Mouse (Mus musculus) embryonic facial prominence, embryonic 15.5 days (tissue): Measurements from ENCODE around the gene Smoc2. TPM values are rescaled to one million over a fixed set of nuclear protein-coding genes. Genes with fewer than 3 reads are reported as not detected.
A peak's percentile ranks its signal among the peaks of the same experiment; 100 is the strongest.

Experiments
- ATAC-seq: fragments of 200-750 bp; cut with Nextera tagmentation; 2 replicates; pipeline ENCODE4 v1.8.0; 2017; ENCODE audit warnings: low read depth, moderate TSS enrichment; ENCODE audit not compliant: insufficient number of reproducible peaks, low FRiP score, low TSS enrichment
- H3K27ac ChIP-seq: fragments of 300-500 bp; sonication (generic); replicated peaks from 2 replicates; pipeline ENCODE4 v1.5.1; 2015; ENCODE audit warnings: mild to moderate bottlenecking, inconsistent platforms
- H3K27me3 ChIP-seq: fragments of 300-500 bp; sonication (generic); 2 replicates; pipeline ENCODE4 v1.6.1; 2015; ENCODE audit warnings: inconsistent platforms
- H3K36me3 ChIP-seq: fragments of 300-500 bp; sonication (generic); 2 replicates; pipeline ENCODE4 v1.6.1; 2015; ENCODE audit warnings: mild to moderate bottlenecking, inconsistent platforms
- H3K4me1 ChIP-seq: fragments of 300-500 bp; sonication (generic); 2 replicates; pipeline ENCODE4 v1.6.1; 2015; ENCODE audit warnings: inconsistent platforms
- H3K4me2 ChIP-seq: fragments of 300-500 bp; sonication (generic); replicated peaks from 2 replicates; pipeline ENCODE4 v1.6.1; 2015; ENCODE audit warnings: mild to moderate bottlenecking, inconsistent platforms
- H3K4me3 ChIP-seq: fragments of 300-500 bp; sonication (generic); replicated peaks from 2 replicates; pipeline ENCODE4 v1.5.1; 2015; ENCODE audit warnings: mild to moderate bottlenecking, inconsistent platforms
- H3K9ac ChIP-seq: fragments of 300-500 bp; sonication (generic); 2 replicates; pipeline ENCODE4 v1.6.1; 2015; ENCODE audit warnings: inconsistent platforms
- H3K9me3 ChIP-seq: fragments of 300-500 bp; sonication (generic); replicated peaks from 2 replicates; pipeline ENCODE4 v1.6.1; 2016; ENCODE audit warnings: inconsistent platforms
- WGBS: fragments of 180-500 bp; shearing (Covaris S2); methylation state at CpG from one replicate; pipeline ENCODE4 v1.1.7; 2015; 5-methylcytosine and 5-hydroxymethylcytosine counted together
- polyA plus RNA-seq: library from polyadenylated mRNA; unstranded; fragments of >200 nt; fragmentation: Nextera tagmentation; extraction: Ambion mirVana; gene quantifications from 2 replicates; pipeline ENCODE4 v1.2.1, GENCODE M21; 2015

The Smoc2 gene
- polyA plus RNA-seq, 1 experiment from 2014 or later = 177 TPM

- no peak overlapping the region for H3K4me2 ChIP-seq
- no peaks in the 10 kb centered on the region for H3K27me3 ChIP-seq
- H3K4me1 ChIP-seq = peaks cover 20% of the 10 kb centered on the region
- no peaks in the 10 kb centered on the region for H3K36me3 ChIP-seq
- H3K27ac ChIP-seq = no peak overlapping the region
- ATAC-seq = no peak
- WGBS = 82% methylated on average over 8 of the region's 8 CpGs
- no peak overlapping the region for H3K4me3 ChIP-seq
- H3K9me3 ChIP-seq = no peaks in the 10 kb centered on the region
- H3K9ac ChIP-seq = no peak overlapping the region
Observed at GRCm38 (mm10) chr17:14247931-14248330, 31.4 kb upstream of the Smoc2 start.

- ATAC-seq = no peak
Observed at GRCm38 (mm10) chr17:14249595-14249994, 29.7 kb upstream of the Smoc2 start.

GRCm38 (mm10) chr17:14250401-14250800 lies 28.9 kb upstream of the Smoc2 start:
- Histone ChIP-seq H3K36me3 (no peaks in the 10 kb centered on the region), H3K4me2 (no peak overlapping the region), H3K4me1 (peaks cover 14% of the 10 kb centered on the region; the same call in 1 of the 2 replicates), H3K4me3 (no peak overlapping the region), H3K27me3 (0 out of 2 replicates have a peak, but pooled peaks cover 3% of the 10 kb centered on the region), H3K9me3 (no peaks in the 10 kb centered on the region), H3K9ac (no peak overlapping the region), H3K27ac (no peak overlapping the region)
- 47% methylated on average over 8 of the region's 8 CpGs for WGBS
- ATAC-seq = no peak

More at GRCm38 (mm10) chr17:14249595-14249994, 29.7 kb upstream of the Smoc2 start:
- H3K4me1 ChIP-seq = peaks cover 17% of the 10 kb centered on the region
- no peak overlapping the region for H3K27ac ChIP-seq
- H3K4me2 ChIP-seq = no peak overlapping the region
- H3K36me3 ChIP-seq = no peaks in the 10 kb centered on the region
- no peak overlapping the region for H3K9ac ChIP-seq
- H3K9me3 ChIP-seq = no peaks in the 10 kb centered on the region
- H3K4me3 ChIP-seq = no peak overlapping the region
- WGBS = 65% methylated on average over 4 of the region's 4 CpGs
- H3K27me3 ChIP-seq = 0 out of 2 replicates have a peak, but pooled peaks cover 3% of the 10 kb centered on the region

DNA sequence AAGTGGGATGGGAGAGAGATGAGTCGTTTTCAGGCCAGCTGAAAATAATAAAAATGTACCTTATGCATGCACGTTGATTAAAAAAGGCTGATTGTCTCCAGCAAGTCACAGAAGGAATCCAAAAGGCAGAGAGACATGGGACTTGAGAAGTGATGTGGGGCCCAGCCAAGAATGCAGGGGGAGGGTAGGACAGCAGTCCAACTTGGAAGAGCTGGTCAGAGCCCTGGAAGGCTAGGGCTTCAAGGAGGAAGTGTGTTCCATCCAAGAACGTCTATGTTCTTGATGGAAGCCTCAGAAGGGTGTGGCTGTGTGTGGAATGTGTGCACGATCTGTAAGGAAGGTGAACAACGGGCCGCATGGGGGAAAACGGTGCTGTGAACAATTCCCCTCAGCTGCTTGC lies 26.9 kb upstream of the Smoc2 start:
- Histone ChIP-seq H3K36me3 (no peaks in the 10 kb centered on the region), H3K4me1 (peaks cover 14% of the 10 kb centered on the region; the same call in 1 of the 2 replicates), H3K9ac (no peak overlapping the region), H3K27me3 (0 out of 2 replicates have a peak, but pooled peaks cover 3% of the 10 kb centered on the region), H3K9me3 (no peaks in the 10 kb centered on the region), H3K4me3 (no peak overlapping the region), H3K4me2 (no peak overlapping the region), H3K27ac (no peak overlapping the region)
- whole genome bisulfite sequencing = 32% methylated on average over 7 of the region's 7 CpGs
- ATAC-seq = no peak

DNA sequence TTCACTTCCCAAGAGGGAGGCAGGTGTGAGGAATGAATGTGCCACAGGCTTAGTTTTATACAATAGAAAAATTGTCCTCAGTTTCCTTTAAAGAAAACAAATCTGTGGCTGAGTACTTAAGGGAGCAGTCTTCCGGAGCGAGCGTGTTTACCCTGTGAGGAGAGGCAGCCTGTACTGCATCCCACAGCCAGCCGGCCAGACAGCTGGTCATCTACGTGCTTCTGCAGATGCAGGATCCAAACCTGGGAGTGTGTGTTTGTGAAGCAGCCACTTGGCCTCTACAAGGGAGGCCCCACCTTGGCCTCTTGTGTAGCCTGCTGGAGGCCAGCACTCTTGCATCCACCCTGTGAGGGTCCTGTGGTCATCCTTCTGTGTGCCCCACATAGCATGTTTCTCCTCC lies 24.7 kb upstream of the Smoc2 start:
- H3K9me3 ChIP-seq = no peaks in the 10 kb centered on the region
- no peak for ATAC-seq
- 66% methylated on average over 5 of the region's 5 CpGs for WGBS
- H3K27ac ChIP-seq = no peak overlapping the region
- 0 out of 2 replicates have a peak, but pooled peaks cover 3% of the 10 kb centered on the region for H3K27me3 ChIP-seq
- H3K4me1 ChIP-seq = peaks cover 11% of the 10 kb centered on the region; the same call in 1 of the 2 replicates
- H3K4me2 ChIP-seq = no peak overlapping the region
- H3K36me3 ChIP-seq = no peaks in the 10 kb centered on the region
- H3K4me3 ChIP-seq = no peak overlapping the region
- no peak overlapping the region for H3K9ac ChIP-seq

DNA sequence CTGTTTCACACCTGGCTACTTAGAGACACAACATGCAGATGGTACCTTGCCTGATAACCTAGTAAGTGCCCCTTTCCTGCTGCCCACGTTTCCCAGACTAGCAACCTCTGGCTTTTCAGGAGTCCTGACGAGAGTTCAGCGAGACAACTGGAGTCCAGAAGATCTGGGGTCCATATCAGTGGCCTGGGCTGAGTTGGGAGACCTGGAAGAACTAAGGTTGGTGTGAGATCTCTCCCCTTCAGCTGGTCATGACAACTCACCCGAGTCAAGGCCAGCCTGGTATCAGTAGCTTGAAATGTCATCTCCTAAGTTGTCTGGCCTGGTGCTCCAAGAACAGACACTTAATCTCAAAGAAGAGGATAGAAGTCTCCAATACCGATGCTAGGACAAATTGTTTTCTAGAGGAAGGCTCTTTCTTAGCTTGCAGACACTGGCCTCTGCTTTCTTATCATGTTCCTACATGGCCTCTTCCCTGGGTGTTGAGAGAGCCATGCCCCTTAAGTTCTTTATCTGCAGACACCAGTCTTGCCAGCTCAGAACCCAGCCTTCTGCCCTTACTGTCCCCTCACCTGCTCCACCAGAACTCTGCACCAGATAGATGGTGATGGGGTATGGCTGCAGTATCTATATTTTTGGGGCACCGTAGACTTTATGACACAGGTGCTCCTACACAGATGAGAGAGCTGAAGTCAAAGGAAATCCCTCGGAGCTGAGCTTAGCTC lies 21.3 kb upstream of the Smoc2 start:
- Histone ChIP-seq H3K36me3 (no peaks in the 10 kb centered on the region), H3K4me2 (no peak overlapping the region), H3K9ac (no peak overlapping the region), H3K27ac (no peak overlapping the region), H3K4me1 (peaks cover 6% of the 10 kb centered on the region; the same call in 1 of the 2 replicates), H3K27me3 (0 out of 2 replicates have a peak, but pooled peaks cover 3% of the 10 kb centered on the region), H3K4me3 (no peak overlapping the region), H3K9me3 (no peaks in the 10 kb centered on the region)
- 83% methylated on average over 7 of the region's 7 CpGs for WGBS
- no peak for ATAC-seq

GRCm38 (mm10) chr17:14258906-14259305 lies 20.4 kb upstream of the Smoc2 start:
- Histone ChIP-seq H3K9me3 (no peaks in the 10 kb centered on the region), H3K27ac (no peak overlapping the region), H3K9ac (no peak overlapping the region), H3K4me3 (no peak overlapping the region), H3K4me2 (no peak overlapping the region), H3K36me3 (no peaks in the 10 kb centered on the region), H3K27me3 (no peaks in the 10 kb centered on the region), H3K4me1 (peaks cover 8% of the 10 kb centered on the region; the same call in 1 of the 2 replicates)
- no peak for ATAC-seq
- WGBS = 50% methylated on average over 6 of the region's 6 CpGs

DNA sequence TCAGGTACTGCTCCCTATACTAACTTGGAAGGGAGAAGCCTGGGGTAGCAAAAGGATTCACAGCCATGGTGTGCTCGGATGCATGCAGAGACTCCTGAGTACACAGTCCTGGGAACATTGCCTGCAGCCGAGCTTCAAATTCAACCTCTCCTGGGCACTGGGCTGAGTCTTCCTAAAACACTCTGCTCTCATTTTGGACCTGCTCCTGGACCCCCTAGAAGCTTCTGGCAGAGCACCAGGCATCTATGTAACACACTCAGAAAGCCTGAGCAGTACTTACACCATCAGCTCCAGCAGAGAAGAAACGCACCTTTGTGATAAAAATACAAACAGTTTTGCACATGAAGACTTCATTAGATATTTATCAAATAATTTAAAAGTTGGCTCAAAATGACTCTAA lies 18.3 kb upstream of the Smoc2 start:
- H3K4me1 ChIP-seq = peaks cover 4% of the 10 kb centered on the region; the same call in 1 of the 2 replicates
- H3K9me3 ChIP-seq = no peaks in the 10 kb centered on the region
- ATAC-seq = no peak
- H3K36me3 ChIP-seq = no peaks in the 10 kb centered on the region
- 56% methylated on average over 3 of the region's 3 CpGs for WGBS
- H3K9ac ChIP-seq = no peak overlapping the region
- H3K4me2 ChIP-seq = no peak overlapping the region
- no peak overlapping the region for H3K4me3 ChIP-seq
- no peak overlapping the region for H3K27ac ChIP-seq
- no peaks in the 10 kb centered on the region for H3K27me3 ChIP-seq

- WGBS = 59% methylated on average over 10 of the region's 10 CpGs
- H3K27ac ChIP-seq = no peak overlapping the region
- H3K4me1 ChIP-seq = peaks cover 4% of the 10 kb centered on the region; the same call in 1 of the 2 replicates
- H3K4me2 ChIP-seq = no peak overlapping the region
- no peak overlapping the region for H3K4me3 ChIP-seq
- H3K9ac ChIP-seq = no peak overlapping the region
- H3K9me3 ChIP-seq = no peaks in the 10 kb centered on the region
- H3K36me3 ChIP-seq = no peaks in the 10 kb centered on the region
- H3K27me3 ChIP-seq = no peaks in the 10 kb centered on the region
- peak; percentile 57 for ATAC-seq
Observed at GRCm38 (mm10) chr17:14262217-14262616, 17.1 kb upstream of the Smoc2 start.

GRCm38 (mm10) chr17:14268001-14268400 lies 11.3 kb upstream of the Smoc2 start:
- no peaks in the 10 kb centered on the region for H3K27me3 ChIP-seq
- H3K4me1 ChIP-seq = peaks cover 4% of the 10 kb centered on the region; the same call in 1 of the 2 replicates
- no peak overlapping the region for H3K4me2 ChIP-seq
- no peaks in the 10 kb centered on the region for H3K36me3 ChIP-seq
- no peak overlapping the region for H3K27ac ChIP-seq
- WGBS = 77% methylated on average over 4 of the region's 4 CpGs
- ATAC-seq = no peak
- no peak overlapping the region for H3K4me3 ChIP-seq
- H3K9me3 ChIP-seq = no peaks in the 10 kb centered on the region
- H3K9ac ChIP-seq = no peak overlapping the region

- no peak for ATAC-seq
- peaks cover 6% of the 10 kb centered on the region for H3K27me3 ChIP-seq
- WGBS = 76% methylated on average over 6 of the region's 6 CpGs
- H3K9me3 ChIP-seq = no peaks in the 10 kb centered on the region
- H3K4me2 ChIP-seq = no peak overlapping the region
- H3K4me3 ChIP-seq = no peak overlapping the region
- H3K27ac ChIP-seq = no peak overlapping the region
- no peak overlapping the region for H3K9ac ChIP-seq
- 0 out of 2 replicates have a peak, but pooled peaks cover 1% of the 10 kb centered on the region for H3K4me1 ChIP-seq
- H3K36me3 ChIP-seq = no peaks in the 10 kb centered on the region
Observed at GRCm38 (mm10) chr17:14273386-14273785, 5.9 kb upstream of the Smoc2 start.

DNA sequence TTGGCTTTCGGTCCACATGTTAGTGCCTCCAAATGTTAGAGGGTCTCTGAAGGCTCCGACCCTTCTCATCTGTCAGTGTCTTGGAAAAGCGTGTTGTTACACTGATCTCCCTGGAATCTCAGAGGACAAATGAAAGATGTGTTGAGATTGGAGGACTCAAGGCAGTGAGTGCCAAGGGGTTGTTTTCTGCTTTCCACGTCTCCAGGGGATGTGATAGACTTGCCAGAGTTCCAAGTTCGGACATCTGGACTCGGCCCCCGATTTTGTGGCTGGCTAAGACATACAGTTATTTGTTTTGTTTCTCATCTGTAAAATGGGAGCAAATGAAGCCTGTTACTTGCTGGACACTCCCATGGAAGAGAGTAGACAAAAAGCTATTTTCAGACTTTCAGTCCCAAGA lies 2.0 kb upstream of the Smoc2 start:
- Histone ChIP-seq H3K9ac (no peak overlapping the region), H3K36me3 (no peaks in the 10 kb centered on the region), H3K4me2 (no peak overlapping the region), H3K27me3 (peaks cover 42% of the 10 kb centered on the region), H3K4me1 (peaks cover 32% of the 10 kb centered on the region), H3K9me3 (no peaks in the 10 kb centered on the region), H3K4me3 (no peak overlapping the region), H3K27ac (no peak overlapping the region)
- ATAC-seq = no peak
- WGBS = 81% methylated on average over 7 of the region's 7 CpGs
